Mouse (Mus musculus) cerebellum, postnatal 10 days (tissue): ENCODE data around the gene Foxm1.
A peak's percentile ranks its signal among the peaks of the same experiment; 100 is the strongest.

Experiments
- DNase-seq, 2 experiments: peaks; one replicate each; pipeline ENCODE4 v3.0.0; 2021; ENCODE audit warnings: mixed read lengths in 2 of 2

Gene Foxm1

DNA sequence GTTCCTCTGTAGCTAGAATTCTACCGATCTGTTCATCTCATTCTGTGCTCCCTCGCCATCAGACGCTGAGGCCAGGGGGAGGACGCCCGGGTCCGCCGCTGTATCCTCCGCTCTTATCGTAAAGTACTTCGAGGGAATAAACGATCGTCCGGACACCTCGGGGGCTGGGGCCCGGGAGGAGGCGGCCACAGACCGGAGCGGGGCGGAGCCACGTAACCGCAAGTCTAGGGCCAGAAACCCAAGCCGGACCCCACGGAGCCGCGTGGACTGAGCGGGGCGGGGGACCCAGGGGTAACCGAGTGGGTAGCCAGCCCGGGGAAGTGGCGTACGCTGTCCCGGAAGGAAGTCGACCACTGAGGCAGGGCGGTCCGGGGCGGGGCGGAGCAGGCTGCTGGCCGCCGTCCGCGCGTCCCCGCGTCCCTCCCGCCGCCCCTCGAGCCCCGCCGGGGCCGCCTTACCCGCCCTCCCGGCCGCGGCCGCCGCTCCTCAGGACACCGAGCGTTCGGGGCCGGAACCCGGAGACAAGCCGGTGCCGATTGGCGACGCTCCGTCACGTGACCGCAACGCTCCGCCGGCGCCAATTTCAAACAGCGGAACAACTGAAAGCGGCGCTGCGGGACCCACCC lies at the start of gene Foxm1, which contains the start of gene Rhno1:
Foxm1 (plus strand) TSS at position 587 of the 626 bp plus-strand sequence.
Rhno1 (minus strand) TSS at position 531 of the 626 bp plus-strand sequence.
- peak; percentile 93 for DNase-seq

DNA sequence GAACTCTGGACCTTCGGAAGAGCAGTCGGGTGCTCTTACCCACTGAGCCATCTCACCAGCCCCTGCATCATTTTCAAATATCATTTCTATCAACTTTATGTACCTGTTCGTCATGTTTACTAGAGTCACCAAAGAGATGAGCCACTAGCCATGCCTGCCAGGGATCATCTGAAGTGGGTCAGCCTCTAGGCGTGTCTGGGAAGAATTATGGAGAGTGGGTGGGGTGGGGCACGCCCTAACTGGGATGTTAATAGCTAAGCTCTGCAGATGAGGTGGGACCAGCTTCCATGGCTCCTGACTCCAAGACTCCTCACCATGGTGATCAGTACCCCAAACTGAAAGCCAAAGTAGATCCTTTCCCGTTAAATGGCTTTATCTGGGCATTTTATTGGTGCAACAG lies 48.0 kb upstream of the Foxm1 start:
- DNase-seq, result no peak

- DNase-seq, result no peak
Observed at GRCm38 (mm10) chr6:128315597-128315996, 47.2 kb upstream of the Foxm1 start.

DNA sequence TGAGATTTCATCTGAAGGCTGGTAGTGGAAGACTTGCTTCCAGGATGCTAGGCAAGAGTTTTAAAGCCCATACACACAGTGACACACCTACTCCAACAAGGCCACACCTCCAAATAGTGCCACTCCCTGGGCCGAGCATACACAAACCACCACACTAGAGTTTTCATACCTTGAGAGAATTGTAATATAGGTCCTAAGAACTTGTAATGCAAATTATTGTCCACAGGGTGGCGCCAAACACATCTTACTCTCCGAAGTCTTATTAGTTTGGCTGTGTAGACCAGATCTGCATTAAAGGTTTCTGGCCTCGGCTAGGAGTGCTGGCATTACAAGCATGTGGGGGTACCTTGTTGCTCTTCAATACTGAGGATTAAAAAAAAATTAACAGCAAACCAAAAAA lies 44.5 kb upstream of the Foxm1 start:
- DNase-seq, result peak; percentile 73 to 74

DNA sequence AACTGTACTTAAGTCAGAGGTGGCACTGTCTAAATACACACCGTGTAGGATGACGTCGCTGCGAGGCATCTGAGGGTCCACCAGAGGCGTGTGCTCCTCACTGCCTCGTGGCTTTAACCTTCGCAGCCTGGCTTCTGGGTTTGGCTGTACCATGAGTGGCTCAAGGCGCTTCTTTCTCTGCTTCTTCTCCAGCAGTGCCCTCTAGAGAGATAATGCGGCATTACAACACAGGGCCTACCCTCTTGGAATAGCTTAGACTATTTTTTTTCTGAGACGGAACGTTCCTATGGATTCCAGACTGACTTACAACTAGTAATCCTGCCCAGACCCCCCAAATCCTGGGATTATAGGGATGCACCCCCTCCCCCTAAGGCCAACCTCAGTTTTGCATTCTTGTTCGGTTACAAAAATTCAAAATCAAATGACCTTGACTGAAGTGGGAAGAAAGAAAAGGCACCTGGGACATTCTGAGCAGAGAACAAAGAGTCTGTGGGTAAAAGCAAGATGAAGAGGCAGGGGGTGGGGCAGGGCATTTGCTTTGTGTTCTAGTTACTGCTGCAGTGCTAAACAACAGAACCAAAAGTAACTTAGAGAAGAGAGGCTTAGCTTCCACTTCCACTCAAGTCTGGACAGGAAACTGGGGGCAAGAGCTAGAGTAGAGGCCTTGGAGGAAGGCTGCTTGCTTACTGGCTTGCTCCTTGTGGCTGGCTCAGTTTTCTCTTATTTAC lies 28.2 kb upstream of the Foxm1 start:
- peak; percentile 90 to 93 for DNase-seq

DNA sequence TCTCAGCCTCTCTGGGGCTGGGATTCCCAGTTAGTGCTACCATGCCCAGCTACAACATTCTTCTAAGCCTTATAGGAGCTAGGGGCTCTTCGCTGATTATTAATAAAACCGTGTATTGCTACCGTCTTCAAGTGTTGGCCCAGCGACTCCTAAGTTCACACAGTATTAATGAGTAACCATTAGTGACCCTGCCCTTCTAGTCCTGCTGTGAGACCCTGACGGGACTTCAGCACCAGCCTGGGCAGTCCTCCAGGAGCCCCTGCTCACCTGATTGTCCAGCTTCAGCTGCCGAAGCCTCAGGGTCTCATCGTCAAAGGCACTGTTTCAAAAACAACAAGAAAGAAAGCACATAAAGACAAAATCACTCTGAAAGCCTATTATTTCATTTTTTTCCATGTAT lies 25.3 kb upstream of the Foxm1 start:
- no peak for DNase-seq

GRCm38 (mm10) chr6:128338876-128339275 lies 23.9 kb upstream of the Foxm1 start:
- no peak for DNase-seq

- DNase-seq, result no peak
Observed at GRCm38 (mm10) chr6:128341956-128342723, 20.6 kb upstream of the Foxm1 start.

DNA sequence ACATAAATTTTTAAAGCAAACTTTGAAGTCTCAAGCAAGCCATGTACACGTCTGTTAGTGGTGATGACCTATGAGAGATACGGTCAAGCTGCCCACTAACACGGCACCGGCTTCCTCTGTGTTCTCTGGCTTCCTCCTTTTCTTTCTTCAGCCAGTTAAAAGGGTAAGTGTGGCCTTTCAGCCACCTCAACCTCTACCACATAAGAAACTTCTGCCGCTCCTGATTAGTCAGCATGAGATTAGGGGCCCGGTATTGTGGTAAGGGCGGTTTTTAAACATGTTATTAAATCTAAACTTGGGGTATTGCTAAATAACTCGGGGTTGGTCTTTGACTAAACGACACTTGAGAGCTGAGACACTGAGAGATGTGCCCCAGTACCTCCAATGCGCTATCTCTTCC lies 17.1 kb upstream of the Foxm1 start:
- DNase-seq, result no peak

DNA sequence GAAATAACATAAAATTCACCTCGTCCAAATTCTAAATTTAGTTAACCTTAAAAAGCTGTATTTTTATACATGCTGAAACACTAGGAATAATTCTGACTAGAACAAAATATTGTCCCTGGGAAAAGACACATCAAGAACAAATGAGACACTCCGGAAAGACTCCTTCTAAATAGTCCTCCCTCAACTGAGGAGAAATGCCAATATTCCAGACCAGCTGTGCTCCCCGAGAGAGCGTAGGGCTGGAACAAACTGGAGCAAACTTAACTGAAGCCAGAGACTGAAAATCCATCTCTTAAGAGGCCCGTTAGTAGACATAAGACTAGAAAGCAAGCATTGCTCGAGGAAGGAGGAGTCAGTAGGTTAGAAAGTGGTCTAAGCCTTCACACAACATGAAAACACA lies 16.0 kb upstream of the Foxm1 start:
- no peak for DNase-seq

DNA sequence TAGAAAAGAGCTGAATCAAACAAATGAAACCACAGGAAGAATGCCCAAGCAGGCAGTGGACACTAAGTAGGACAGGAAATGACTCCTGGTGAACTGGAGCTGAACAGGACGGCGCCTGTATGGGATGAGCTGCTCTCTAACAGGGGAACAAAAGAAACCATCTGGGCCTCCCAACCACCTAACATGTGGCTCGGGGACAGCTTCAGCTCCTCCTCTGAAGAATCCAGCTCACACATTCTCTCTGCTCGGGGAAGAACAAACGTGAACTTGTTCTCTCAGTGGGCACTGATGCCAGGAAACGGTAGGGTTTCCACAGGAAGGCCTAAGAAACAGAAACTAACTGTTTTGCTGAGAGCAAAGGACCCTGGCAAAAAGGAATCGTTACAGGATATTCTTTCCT lies 13.1 kb upstream of the Foxm1 start:
- peak; percentile 36 to 46 for DNase-seq

DNA sequence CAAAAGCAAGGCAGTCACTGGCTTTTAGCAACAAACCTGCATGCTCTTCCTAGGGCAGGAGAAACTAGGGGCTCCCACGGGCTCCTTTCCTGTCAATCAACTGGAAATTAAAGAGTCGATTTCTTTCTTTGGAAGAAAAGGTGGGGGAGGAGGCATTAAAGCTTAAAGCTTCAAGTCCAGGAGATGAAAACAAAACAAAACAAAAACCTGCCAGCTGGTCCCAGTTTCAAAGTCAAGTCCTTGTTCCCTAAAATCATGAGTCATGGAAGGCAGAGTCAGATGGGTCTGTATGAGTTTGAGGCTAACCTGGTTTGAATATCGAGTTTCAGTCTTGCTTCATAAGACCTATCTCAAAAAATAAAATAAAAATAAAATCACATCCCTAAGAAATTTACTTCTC lies 8.6 kb upstream of the Foxm1 start:
- DNase-seq, result no peak

DNA sequence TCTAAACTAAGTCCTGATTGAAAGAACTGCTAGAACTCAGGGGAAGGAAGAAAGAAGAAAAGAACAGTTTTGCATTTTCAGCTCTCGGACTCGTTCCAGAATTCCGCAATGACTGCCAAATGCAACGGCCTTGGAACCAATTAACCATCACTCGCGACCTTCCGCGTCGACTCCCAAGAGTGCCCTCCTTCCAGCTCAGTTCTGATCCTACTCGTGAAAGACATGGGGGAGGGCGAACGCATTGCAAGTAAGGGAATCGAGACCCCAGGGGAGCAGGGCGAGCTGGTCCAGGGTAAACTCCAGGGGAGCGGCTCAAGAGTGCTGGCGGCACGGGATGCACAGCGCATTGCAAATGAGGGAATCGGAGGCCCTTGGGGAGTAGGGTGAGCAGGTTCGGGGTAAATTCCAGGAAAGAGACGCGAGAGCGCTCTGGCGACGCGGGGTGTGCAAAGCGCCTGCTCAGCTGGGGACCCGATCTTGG lies 7.5 kb upstream of the Foxm1 start:
- peak; percentile 69 to 71 for DNase-seq

DNA sequence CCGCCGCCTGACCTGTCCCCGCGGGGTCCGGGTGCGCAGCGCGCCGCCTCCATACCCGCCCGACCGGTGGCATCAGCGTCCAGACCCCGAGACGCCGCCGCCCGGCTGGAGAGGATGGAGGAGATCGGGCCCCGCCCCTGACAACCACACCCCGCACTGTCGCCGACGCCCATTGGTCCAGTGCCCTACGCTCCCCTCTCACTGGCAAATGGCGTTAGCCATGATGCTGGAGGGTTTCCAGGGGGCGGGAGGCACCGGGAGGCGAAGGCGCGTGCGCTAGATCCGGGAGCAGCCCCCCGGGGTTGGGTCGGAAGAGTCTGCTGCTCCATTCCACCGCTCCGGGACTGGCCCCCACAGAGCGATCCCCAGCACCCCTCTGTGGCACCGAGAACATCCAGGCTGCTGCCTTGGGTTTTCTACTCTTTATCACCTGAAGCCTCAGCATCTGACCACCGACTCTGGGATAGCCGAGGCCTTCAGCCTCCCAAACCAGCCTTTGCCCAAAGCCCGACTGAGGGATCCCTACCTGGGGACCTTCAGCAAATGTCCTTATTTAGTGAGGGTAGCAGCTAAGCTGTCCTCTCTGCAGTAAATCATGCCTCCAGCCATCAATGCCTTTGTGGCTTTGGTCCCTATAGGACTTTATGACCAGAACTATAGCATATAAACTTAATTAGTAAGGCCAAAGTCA lies 6.9 kb upstream of the Foxm1 start, which contains the start of gene Tulp3:
Tulp3 (minus strand) TSS at position 126 of the 691 bp plus-strand sequence.
- DNase-seq, result peak; percentile 100

GRCm38 (mm10) chr6:128358999-128359398 lies 3.8 kb upstream of the Foxm1 start:
- DNase-seq, result peak; percentile 85 to 88

DNA sequence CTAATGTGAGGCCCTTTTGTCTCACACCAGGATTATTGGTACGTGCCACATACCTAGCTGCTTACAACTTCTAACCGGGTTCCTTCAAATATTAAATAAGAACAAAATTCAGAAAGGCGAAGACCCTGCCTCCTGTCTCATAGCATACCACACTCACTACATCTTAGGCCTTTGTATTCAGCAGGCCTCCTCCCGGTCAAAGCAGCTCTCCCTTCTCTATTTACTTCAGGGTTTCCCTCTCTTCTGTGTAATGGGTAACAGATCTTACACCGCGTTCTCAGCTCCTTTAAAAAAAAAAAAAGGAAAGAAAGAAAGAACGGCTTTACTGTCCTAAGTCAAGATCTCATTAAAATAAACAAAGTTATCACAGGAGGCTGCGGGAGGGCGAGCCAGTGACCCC lies 866 bp upstream of the Foxm1 start:
- peak in 1 of 2 experiments; percentile 17 for DNase-seq

- DNase-seq, result peak; percentile 49 to 54
Observed at GRCm38 (mm10) chr6:128363007-128363825, 449 bp downstream of the Foxm1 start.

GRCm38 (mm10) chr6:128364721-128365120 lies 2.0 kb downstream of the Foxm1 start:
- DNase-seq, result no peak

GRCm38 (mm10) chr6:128366466-128366865 lies 3.7 kb downstream of the Foxm1 start:
- DNase-seq, result no peak

GRCm38 (mm10) chr6:128370040-128370439 lies 7.3 kb downstream of the Foxm1 start:
- DNase-seq, result peak; percentile 26 to 27

DNA sequence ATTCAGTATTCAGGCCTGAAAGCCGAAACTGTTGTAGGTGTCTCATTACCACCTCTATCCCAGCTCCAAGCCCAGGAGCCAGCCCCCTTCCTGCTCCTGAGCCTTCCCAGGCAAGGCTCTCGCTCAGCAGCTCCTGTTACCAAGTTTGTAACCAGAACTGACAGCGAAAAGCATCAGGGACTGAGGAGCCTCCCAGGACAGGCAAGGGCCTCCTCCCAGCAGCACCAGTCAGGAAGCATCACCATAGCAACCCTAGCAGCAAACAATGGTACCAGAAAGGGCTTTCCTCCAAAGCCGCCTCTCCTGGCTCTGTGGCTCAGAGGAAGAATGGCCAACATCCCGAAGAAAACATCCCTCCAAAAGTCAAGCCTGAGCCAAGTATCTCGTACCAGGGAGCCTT lies 12.4 kb downstream of the Foxm1 start, which contains the start of the genes Tex52 and Gm44596:
Tex52 (plus strand) TSS at position 265 of the 400 bp plus-strand sequence.
Gm44596 (plus strand) TSS at position 312 of the 400 bp plus-strand sequence.
- no peak for DNase-seq
